Mouse (Mus musculus): ENCODE results near the gene Xrra1. TPM values are rescaled to one million over a fixed set of nuclear protein-coding genes. Genes with fewer than 3 reads are reported as not detected.
"Not testable (repeated sequence)": the region's sequence is repeated elsewhere in the genome, so short reads cannot be mapped to it uniquely, and the experiment has no call there.

Xrra1 gene
- total RNA-seq, 4 experiments from 2014 or later: 0.35 to 4.6 (median 2.3) TPM

DNA sequence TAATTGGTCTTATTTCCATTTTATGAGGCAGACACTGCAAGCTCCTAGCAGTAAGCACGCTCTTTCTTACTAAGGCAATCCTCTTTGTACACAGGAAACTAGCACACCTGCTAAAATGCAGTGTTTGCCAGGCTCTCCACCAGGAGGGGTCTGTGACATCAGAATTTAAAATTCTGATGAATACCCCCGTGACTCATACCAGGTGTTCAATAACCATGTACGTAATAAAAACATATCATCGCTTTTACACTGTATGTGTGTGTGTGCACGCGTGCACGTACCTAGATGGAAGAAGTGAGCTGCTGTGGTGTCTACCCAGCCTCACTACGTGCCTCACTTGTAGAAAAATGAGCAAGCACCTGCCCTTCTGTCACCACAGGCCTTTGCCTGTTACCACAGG, 95.3 kb downstream of the Xrra1 start:
- DNase-seq: no peak

DNA sequence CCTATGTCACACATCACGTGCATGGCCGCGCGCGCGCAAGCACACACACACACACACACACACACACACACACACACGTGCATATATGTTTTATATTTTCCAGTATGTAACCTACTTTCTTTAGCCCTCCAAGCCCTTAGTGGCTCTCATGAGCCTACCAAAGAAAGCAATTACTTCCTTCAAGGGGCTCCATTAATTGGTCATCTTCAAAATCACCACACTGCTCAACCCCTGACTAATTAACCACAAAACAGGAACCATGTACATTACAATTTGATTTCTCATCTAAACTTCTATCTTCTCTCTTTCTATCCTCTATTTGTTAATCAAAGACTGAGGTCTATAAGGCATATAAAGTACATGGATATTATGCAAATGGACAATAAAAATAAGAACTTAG, 97.2 kb downstream of the Xrra1 start:
- no peak for DNase-seq

DNA sequence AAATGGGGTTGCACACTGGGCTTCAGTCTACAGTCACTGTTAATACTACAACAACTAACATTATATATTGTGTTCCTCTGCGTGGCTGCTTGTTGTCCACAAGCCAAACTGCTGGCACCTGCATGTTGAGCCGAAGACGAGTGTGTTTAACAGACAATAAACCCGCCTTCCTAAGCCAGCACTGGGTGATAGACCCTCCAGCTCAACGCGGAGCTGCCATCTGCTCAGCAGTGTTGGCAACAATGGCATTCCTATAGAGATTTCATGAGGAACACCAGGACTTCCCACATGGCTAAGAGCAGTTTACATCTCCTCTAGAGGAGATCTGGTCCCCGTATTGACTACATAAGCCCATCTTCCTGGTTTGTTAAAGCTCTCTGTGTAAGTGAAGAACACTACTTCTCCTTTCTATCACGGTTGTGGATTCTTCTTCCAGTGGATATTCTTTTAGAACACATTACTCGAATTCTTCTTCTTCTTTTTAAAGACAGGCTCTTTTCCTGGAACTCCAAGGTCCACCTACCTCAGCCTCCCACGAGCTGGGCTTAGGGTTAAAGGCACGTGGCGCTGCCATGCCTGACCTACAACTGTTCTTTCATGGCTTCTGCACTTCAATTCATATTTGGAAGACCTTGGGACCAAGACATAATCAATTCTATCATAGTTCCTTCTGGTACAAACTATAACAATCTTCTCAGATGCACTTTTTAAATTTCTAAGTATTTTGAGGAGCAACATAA, 98.5 kb downstream of the Xrra1 start:
- no peak for DNase-seq

DNA sequence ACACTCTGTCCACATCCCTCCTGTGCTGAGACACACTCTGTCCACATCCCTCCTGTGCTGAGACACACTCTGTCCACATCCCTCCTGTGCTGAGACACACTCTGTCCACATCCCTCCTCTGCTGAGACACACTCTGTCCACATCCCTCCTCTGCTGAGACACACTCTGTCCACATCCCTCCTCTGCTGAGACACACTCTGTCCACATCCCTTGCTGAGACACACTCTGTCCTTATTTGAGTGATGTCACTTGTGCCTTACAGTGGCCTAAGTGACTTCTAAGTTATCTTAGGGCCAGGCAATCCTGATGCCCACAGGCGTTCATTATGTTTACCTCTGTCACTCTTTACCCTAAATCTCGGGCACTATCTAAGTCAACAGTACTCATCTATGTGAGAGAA, 101.7 kb downstream of the Xrra1 start:
- DNase-seq: not testable (repeated sequence)

DNA sequence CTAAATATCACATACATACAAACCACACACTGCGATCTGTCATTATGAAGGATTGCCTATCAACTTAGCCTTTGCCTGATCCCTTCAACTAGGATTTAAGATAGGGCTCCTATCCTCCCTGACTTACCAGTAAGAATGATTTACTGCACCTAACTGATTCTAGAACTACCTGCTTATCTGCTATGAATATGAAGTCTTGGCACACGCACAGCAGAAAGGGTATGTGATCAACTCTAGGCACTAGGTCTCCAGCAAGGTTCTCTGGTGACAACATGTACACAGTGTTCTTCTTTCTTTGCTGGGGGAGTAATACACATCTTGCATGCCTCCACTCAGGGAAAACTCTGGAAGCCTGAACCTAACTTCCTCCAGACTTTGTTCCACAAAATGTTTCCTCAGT, 102.6 kb downstream of the Xrra1 start:
- DNase-seq: no peak

DNA sequence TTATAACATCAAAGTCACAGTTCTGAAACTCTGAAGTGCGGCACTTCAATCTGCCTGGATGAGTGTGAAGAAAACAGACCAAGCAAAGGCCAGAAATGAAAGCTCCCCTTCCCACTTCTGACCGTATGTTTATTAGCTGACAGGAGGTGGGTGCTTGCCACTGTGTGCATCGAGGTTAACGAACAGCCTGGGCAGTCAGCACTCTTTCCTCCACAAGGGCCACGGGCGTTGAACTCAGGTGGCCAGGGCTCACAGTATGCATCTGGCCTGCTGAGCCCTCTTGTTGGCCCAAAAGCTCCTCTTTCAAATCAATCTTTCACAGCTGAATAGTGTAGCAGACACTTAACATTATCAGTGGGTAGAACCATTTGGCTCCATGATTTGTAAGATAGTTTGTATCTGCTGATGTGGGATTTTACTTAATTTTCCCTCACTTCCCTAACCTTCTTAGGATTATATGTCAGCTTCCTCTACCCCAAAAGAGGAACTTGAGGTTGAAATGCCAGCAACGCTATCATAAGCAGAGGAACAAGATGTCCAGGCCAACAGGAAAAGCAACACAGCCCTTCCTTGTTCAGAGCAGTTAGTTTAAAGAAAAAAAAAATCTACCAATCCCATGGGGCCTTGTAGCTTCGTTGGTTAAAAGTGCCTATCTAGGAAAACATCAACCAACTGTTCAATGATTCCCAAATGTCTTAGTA, 103.8 kb downstream of the Xrra1 start:
- no peak for DNase-seq

DNA sequence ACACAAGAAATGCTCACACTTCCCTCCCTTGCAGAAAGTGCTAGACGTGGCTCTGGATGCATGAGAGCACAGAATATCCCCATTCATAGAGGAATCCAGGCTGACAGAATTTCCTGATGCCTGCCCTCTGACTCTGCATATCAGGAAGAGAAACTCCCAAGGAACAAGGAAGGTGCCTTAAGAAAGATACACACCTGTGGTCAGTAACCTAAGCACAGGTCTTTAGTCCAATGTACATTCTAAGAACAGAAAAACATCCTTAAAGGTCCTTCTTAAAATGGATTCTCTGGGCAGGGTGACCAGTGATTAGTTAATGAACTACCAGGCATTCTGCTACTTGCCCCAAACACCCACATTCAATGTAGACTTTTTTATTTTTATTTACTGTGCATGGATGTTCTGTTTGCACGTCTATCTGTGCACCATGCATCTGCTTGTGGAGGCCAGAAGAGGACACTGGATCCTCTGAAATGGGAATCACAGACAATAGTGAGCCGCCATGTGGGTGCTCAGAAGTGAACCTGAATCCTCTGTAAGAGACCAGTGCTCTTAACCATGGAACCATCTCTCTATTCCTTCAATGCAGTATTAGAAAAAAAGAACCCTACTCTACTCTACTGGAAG, 104.4 kb downstream of the Xrra1 start:
- DNase-seq: no peak

DNA sequence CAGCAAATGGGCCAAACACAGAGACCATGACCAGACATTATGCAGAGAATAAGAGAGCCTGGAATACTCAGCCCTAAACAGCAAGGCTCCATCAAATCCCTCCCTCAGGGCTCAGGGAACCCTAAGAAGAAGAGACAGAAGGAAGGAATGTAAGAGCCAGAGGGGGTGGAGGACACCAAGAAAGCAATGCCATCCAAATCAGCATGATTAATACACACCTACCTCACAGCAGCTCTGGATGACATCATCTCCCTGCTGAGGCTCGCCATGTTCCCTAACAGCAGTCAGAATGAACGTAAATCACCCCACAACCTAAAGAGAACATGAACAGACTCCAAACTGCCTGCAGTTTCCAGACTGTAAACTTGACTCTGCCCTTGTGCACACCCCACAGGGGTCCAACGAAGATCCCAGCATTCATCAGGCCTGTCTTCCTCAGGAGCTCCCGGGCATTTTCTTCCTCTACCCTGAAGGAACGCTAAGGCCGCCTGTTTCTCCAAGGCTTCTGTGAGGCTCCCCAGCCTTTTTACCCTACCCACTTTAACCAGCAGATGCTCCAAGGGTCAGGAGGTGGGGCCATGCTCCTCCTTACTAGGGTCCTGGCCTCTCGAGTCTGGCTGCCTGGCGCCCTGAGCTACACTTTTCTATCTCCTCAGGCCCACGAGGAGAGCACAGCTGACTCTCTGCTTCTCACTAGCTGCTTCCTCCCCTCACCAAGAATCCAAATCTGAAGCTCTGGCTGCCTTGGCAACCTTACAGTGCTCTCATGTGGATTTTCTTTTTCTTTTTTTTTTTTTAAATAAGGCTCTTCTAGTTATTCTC, 106.3 kb downstream of the Xrra1 start:
- no peak for DNase-seq

DNA sequence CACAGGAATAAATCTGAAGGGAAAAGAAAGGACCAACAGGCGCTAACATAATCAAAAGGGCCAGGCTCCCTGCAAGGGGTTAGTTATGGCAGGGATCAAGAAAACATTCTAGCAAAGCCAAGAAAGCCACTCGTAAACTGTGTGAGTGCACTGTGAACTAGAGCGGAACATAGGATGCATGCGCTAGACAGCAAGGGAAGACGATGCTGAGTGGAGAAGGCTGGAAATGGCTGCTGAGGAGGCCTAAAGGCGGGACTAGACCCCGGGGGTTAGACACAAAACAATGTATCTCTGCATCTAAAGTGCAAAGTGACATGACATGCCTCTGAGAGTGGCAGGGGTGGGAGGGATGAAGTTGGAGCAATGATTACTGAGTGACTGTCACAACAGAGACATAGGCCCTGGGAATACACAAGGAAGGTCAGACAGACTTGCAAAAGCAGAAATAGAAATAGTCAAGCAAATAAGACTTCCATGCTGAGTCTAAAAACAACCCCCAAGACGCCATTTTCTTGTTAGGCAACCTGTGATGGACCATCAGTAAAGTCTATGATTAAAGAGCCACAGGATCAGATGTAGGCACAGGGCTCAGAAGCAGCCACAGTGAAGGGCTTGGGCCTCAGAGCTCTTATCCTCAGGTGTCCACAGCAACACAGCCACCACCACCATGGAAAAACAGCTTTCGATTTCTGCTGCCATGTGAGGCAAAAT, 107.2 kb downstream of the Xrra1 start:
- no peak for DNase-seq

Other genes starting within 250 kb of the Xrra1 start
- 10 to 100 TPM; 29.8 to 42.0 (median 36.0) TPM for gene Tpbgl, start 232.0 kb upstream of the Xrra1 start, total RNA-seq (2022)
- gene Slco2b1, start 147.8 kb upstream of the Xrra1 start, total RNA-seq (2022): 10 to 100 TPM; 25.3 to 35.2 (median 31.5) TPM
- gene Olfr520, start 128.8 kb upstream of the Xrra1 start, total RNA-seq (2022): not detected
- gene Olfr521, start 95.6 kb upstream of the Xrra1 start, total RNA-seq (2022): not detected
- 1 to 10 TPM; 1.9 to 3.9 (median 3.4) TPM for gene Neu3, start 30.7 kb upstream of the Xrra1 start, total RNA-seq (2022)
- 100 to 1,000 TPM; 194 to 235 (median 202) TPM for gene Spcs2, start 4.3 kb downstream of the Xrra1 start, total RNA-seq (2022)
- 10 to 100 TPM; 17.0 to 25.7 (median 19.9) TPM for gene Rnf169, start 121.3 kb downstream of the Xrra1 start, total RNA-seq (2022)
- gene Chrdl2, start 147.1 kb downstream of the Xrra1 start, total RNA-seq (2022): not detected